Mouse (Mus musculus) neural tube, embryonic 10.5 days (tissue): ENCODE measurements around the gene Cacnb4.

ENCODE experiments used
- DNase-seq: peaks from one replicate; pipeline ENCODE4 v3.0.0-alpha.2; 2017; ENCODE audit warnings: low spot score; ENCODE audit errors: extremely low spot score

Gene Cacnb4

GRCm38 (mm10) chr2:52523056-52523715 lies 153.4 kb downstream of the Cacnb4 start:
- no peak for DNase-seq

- DNase-seq, result no peak
These were observed 155.6 kb downstream of the Cacnb4 start for GRCm38 (mm10) chr2:52521012-52521411.

- no peak for DNase-seq
These were observed 157.9 kb downstream of the Cacnb4 start for GRCm38 (mm10) chr2:52518740-52519139.

- no peak for DNase-seq
These were observed 160.1 kb downstream of the Cacnb4 start for GRCm38 (mm10) chr2:52516534-52516933.

- no peak for DNase-seq
These were observed 163.7 kb downstream of the Cacnb4 start for GRCm38 (mm10) chr2:52512865-52513388.

GRCm38 (mm10) chr2:52512206-52512605 lies 164.4 kb downstream of the Cacnb4 start:
- no peak for DNase-seq

GRCm38 (mm10) chr2:52511799-52512198 lies 164.8 kb downstream of the Cacnb4 start:
- no peak for DNase-seq

GRCm38 (mm10) chr2:52509779-52510500 lies 166.7 kb downstream of the Cacnb4 start:
- DNase-seq, result no peak

GRCm38 (mm10) chr2:52505164-52505563 lies 171.5 kb downstream of the Cacnb4 start:
- no peak for DNase-seq

- no peak for DNase-seq
These were observed 171.9 kb downstream of the Cacnb4 start for GRCm38 (mm10) chr2:52504762-52505161.

GRCm38 (mm10) chr2:52499849-52500262 lies 176.8 kb downstream of the Cacnb4 start:
- DNase-seq, result no peak

- no peak for DNase-seq
These were observed 177.5 kb downstream of the Cacnb4 start for GRCm38 (mm10) chr2:52499101-52499537.

- DNase-seq, result no peak
These were observed 181.4 kb downstream of the Cacnb4 start for GRCm38 (mm10) chr2:52495097-52495694.

GRCm38 (mm10) chr2:52494274-52494673 lies 182.4 kb downstream of the Cacnb4 start:
- no peak for DNase-seq

- no peak for DNase-seq
These were observed 183.8 kb downstream of the Cacnb4 start for GRCm38 (mm10) chr2:52492867-52493266.

GRCm38 (mm10) chr2:52489840-52490239 lies 186.8 kb downstream of the Cacnb4 start:
- DNase-seq, result no peak

- DNase-seq, result no peak
These were observed 193.1 kb downstream of the Cacnb4 start for GRCm38 (mm10) chr2:52483496-52483895.

- no peak for DNase-seq
These were observed 196.2 kb downstream of the Cacnb4 start for GRCm38 (mm10) chr2:52480476-52480875.

- DNase-seq, result no peak
These were observed 198.1 kb downstream of the Cacnb4 start for GRCm38 (mm10) chr2:52478501-52478900.

- no peak for DNase-seq
These were observed 199.1 kb downstream of the Cacnb4 start for GRCm38 (mm10) chr2:52477550-52477907.

- no peak for DNase-seq
These were observed 199.7 kb downstream of the Cacnb4 start for GRCm38 (mm10) chr2:52476801-52477549.

GRCm38 (mm10) chr2:52475854-52476253 lies 200.8 kb downstream of the Cacnb4 start:
- DNase-seq, result no peak
